Mouse (Mus musculus) natural killer cell, adult 2 months (primary cell): ENCODE results near the gene Creb1.

Experiments used
- DNase-seq, 2 experiments: peaks; one replicate each; pipeline ENCODE4 v3.0.0; 2022; ENCODE audit warnings: low spot score in 2 of 2

Gene Creb1

DNA sequence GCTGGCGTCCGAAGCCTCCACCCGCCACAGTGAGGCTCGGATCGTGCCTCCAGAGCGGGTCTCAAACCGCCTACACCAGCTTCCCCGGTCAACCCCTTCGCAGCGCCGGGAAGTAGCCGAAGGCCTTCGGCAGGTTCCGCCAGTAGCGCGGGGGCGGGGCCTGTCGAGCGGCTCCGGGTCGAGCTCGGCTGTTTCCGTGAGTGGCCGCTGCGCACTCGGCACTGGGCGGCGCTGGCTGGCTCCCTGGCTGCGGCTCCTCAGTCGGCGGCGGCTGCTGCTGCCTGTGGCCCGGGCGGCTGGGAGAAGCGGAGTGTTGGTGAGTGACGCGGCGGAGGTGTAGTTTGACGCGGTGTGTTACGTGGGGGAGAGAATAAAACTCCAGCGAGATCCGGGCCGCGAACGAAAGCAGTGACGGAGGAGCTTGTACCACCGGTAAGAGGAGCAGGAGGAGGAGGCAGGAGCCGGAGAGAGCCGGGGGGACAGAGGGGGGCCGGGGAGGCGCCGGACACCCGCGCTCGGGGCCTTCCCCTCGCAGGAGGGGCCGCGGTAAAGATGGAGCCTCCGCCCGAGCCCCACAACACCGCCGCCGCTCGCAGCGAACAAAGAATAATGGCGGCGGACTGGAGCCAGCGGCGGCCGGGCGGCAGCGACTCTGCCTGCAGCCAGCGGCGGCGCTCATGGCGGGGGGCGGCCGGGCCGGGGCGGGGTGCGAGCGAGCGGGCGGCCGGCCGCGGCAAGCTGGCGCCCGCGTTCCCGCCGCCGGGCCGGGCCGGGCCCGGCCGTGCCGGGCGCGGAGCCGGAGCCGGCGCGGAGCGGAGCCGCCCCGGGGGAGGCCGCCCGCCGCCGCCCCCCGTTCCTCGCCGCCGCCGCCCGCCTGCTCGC lies at the start of gene Creb1:
Creb1 (plus strand) TSS at position 57 of the 882 bp plus-strand sequence.
- peak; percentile 97 to 98 for DNase-seq

DNA sequence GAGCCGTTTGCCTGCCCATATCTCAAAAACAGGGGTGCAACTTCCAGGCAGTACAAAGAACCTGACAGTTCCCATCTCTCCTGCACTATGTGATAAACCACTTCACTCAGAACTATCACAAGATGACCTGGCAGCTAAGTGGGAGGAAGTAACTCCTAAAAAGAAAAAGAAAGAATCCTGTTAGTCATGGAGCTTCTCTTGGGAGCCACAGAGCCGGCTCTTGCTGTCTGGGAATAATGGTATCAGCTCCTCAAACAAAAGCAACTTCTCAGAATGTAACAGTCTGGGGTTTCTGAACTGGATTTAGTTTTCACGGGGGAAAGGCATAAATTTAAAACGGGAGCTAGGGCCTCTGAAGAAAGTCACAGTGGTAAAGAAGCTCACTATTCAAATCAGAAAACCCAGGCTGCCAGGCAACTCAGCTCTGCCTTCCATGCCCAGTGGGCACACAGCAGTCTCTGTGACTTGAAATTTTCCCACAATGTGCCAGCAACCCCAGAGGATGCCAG lies 43.9 kb upstream of the Creb1 start:
- no peak for DNase-seq

- no peak for DNase-seq
Measured at GRCm38 (mm10) chr1:64496803-64497202, 35.6 kb upstream of the Creb1 start.

GRCm38 (mm10) chr1:64501382-64502140 lies 30.9 kb upstream of the Creb1 start:
- DNase-seq: no peak

- peak; percentile 24 to 41 for DNase-seq
Measured at GRCm38 (mm10) chr1:64508479-64509096, 23.9 kb upstream of the Creb1 start.

DNA sequence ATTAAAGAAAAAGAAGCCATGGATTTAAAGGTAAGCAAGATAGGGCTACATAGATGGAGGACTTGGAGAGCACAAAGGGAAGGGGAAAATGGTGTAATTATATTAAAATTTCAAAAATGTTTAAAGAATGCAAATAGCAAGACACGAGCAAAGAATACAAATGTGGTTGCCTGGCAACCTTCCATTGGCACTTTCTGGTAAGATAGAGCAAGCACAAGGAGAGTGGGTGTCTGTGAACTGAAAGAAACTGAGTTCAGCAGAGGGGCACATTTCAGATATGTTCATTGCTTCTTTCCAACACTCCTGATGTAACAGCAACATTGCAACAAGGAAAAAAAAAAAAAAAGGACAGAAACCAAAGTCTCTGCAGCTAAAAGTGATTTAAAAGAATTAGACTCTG lies 22.8 kb upstream of the Creb1 start:
- no peak for DNase-seq

- no peak for DNase-seq
Measured at GRCm38 (mm10) chr1:64514184-64514583, 18.3 kb upstream of the Creb1 start.

DNA sequence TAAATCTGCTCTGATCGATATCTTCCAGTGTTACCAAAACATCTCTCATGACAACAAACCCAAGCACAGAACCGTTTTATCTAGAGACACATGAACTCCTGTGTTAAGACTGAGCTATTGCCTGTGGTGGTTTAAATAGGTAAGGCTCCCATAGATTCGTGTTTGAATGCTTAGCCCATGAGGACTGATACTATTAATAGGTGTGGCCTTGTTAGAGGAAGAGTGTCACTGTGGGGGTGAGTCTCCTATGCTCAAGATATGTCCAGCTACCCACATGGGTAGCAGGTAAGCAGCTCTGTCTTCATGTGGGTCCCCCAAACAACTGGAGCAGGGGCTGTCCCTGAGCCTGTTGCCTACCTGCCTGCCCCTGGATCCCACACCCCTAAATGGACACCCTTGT lies 15.9 kb upstream of the Creb1 start:
- DNase-seq: no peak

- DNase-seq: no peak
Measured at GRCm38 (mm10) chr1:64518480-64518879, 14.0 kb upstream of the Creb1 start.

- no peak for DNase-seq
Measured at GRCm38 (mm10) chr1:64519345-64519744, 13.1 kb upstream of the Creb1 start.

DNA sequence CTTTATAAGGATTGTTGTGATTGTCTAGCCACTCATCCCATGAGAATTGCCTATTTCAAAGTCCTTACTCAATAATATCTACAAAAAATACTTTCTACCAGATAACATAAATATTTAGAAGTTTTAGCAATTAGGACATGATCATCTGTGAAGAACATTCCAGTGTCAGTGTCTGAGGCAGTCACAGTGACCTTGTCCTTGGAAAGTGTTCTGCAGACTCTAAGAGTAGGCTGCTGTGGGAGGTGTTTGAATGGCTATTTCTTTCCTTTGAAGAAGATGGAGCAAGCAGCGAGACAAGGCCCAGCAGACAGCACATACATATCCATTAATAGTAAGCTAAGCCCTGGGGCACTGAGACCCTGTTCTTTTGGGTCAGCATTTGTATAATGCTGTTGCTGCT lies 12.5 kb upstream of the Creb1 start:
- DNase-seq: no peak

DNA sequence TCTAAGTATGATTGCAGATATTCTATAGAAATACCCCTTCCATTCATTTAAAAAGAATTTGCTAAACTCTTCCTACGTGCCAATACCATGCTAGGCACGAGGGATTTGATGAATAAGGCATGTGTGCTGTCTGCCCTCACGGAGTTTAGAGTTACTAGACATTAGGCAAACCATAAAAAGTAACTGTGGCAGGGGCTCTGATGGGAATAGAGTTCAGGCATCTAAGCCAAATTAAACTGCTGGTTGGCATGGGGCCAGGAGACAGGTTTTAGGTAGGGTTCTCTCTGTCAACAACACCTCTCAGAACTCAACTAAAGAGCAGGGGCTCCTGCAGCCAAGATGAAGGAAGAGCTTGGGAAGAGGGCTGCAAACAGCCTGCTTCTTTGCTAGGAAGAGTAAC lies 10.7 kb upstream of the Creb1 start:
- no peak for DNase-seq

- no peak for DNase-seq
Measured at GRCm38 (mm10) chr1:64522637-64523036, 9.8 kb upstream of the Creb1 start.

DNA sequence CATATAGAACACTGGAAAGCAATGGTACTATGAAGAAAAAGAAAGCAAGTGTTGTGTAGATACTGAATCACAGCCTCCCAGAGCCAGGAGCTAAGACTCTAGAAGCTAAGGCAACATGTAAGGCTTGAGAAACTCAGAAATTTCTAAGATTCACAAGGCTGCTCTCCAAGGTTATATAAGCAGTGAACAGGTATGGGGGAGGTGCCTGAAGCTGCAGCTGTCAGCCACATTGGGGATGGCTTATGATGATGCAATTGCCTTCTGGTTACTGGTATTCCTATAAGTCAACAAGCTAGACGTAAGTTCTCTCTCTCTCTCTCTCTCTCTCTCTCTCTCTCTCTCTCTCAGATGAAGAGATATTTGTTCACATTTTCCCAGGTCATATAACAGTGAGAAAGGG lies 9.3 kb upstream of the Creb1 start:
- no peak for DNase-seq

- no peak for DNase-seq
Measured at GRCm38 (mm10) chr1:64524661-64525060, 7.8 kb upstream of the Creb1 start.

- peak; percentile 36 to 46 for DNase-seq
Measured at GRCm38 (mm10) chr1:64527626-64528025, 4.8 kb upstream of the Creb1 start.

DNA sequence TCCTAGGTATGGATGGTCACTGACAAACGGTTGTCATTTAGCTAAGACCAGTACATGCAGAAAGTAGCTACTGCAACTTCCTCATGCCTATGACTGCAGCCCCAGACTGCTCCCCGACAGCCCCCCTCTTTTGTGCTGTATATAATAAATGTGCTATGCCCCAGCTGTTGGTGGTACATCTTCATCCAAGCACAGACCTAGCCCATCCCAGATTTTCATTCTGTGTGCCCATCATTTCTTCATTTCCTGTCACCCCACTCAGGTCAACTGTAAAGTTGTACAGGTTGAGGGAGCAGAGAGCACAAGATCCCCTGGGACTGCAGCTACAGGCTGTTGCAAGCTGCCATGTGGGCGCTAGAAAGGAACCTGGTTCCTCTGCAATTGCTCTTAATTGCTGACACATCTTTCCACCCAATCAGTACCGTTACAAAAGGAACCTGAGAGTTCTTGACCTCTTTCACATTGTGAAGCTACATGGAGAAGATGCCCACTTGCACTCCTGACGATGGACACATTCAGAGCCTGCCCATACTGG lies 2.6 kb upstream of the Creb1 start:
- DNase-seq: peak in 1 of 2 experiments; percentile 44

- no peak for DNase-seq
Measured at GRCm38 (mm10) chr1:64531548-64531947, 897 bp upstream of the Creb1 start.

- DNase-seq: peak; percentile 88 to 94
Measured at GRCm38 (mm10) chr1:64532067-64532523, 350 bp upstream of the Creb1 start.

GRCm38 (mm10) chr1:64533471-64534443 lies 1.3 kb downstream of the Creb1 start:
- DNase-seq: peak; percentile 47 to 49
